Mouse (Mus musculus): ENCODE data around the gene Entpd6. TPM values are rescaled to one million over a fixed set of nuclear protein-coding genes. Genes with fewer than 3 reads are reported as not detected.
A peak's percentile ranks its signal among the peaks of the same experiment; 100 is the strongest.

Gene Entpd6
- total and polyA plus RNA-seq, 3 experiments: 30.6 to 45.5 (median 36.4) TPM

GRCm38 (mm10) chr2:150772466-150773119 lies 23.8 kb downstream of the Entpd6 start:
- dilution Hi-C loops (cut with MboI; ENCODE audit: extremely low pct_ligation_motif_present, extremely low pct_unique_long_range_greater_than_20kb, low sequenced_read_pairs) (no loop called here), in situ Hi-C loops (cut with MboI; ENCODE audit: low pct_ligation_motif_present, low pct_unique_long_range_greater_than_20kb, low sequenced_read_pairs) (no loop called here)
- no peak for DNase-seq (ENCODE audit: extremely low read depth)
- Histone ChIP-seq H3K4me2 (ENCODE audit: insufficient read depth, low read depth, poor library complexity, severe bottlenecking) (no peak overlapping the region), H3K9ac (ENCODE audit: insufficient read depth, low read depth) (no peak overlapping the region), H3K36me3 (replicated peaks in 1 of 2; ENCODE audit: control insufficient read depth in 1 of 2, insufficient read depth in 1 of 2, low read length in 1 of 2) (peaks cover 37 to 55% of the 10 kb centered on the region in 2 experiments), H3K4me3 (replicated peaks in 1 of 3; ENCODE audit: low read depth in 2 of 3, low read length in 2 of 3, poor library complexity in 1 of 3) (no peak overlapping the region), H3K9me3 (replicated peaks; ENCODE audit: low read length) (no peaks in the 10 kb centered on the region), H3K4me1 (ENCODE audit: control insufficient read depth in 1 of 2, insufficient read depth in 2 of 2) (peaks cover 0 to 26% of the 10 kb centered on the region in 2 experiments; a peak in 2 of 4 replicates), H3K27ac (ENCODE audit: insufficient read depth, low read depth) (no peak overlapping the region), H3K79me2 (replicated peaks; ENCODE audit: control insufficient read depth, extremely low read depth, insufficient read depth, poor library complexity, severe bottlenecking) (no peaks in the 10 kb centered on the region), H3K27me3 (replicated peaks) (no peaks in the 10 kb centered on the region)
- no peak for TF ChIP-seq JUND (conservative IDR thresholded peaks at IDR 0.05; ENCODE audit: low read depth, low read length)

- peaks cover 4% of the 10 kb centered on the region; the same call in 1 of the 2 replicates for H3K79me2 ChIP-seq (replicated peaks; ENCODE audit: control insufficient read depth, extremely low read depth, insufficient read depth, poor library complexity, severe bottlenecking)
These were observed 34.0 kb downstream of the Entpd6 start for GRCm38 (mm10) chr2:150782801-150783200.

GRCm38 (mm10) chr2:150786251-150787180 lies 37.7 kb downstream of the Entpd6 start, which contains the start of gene Pygb:
Gene Pygb, plus strand, starts transcription at chr2:150786735.
- peak within 1 kb of the TSS; percentile 68 for H3K4me2 ChIP-seq (ENCODE audit: insufficient read depth, low read depth, poor library complexity, severe bottlenecking)
- dilution Hi-C loops (cut with MboI; ENCODE audit: extremely low pct_ligation_motif_present, extremely low pct_unique_long_range_greater_than_20kb, low sequenced_read_pairs) (no loop called here), in situ Hi-C loops (cut with MboI; ENCODE audit: low pct_ligation_motif_present, low pct_unique_long_range_greater_than_20kb, low sequenced_read_pairs) (no loop called here)
- H3K9ac ChIP-seq (ENCODE audit: insufficient read depth, low read depth): peak within 1 kb of the TSS; percentile 53
- 0 out of 2 replicates have a peak within 1 kb of the TSS, but pooled peaks have one; percentile 43 for H3K27ac ChIP-seq (ENCODE audit: insufficient read depth, low read depth)
- H3K36me3 ChIP-seq (replicated peaks in 1 of 2; ENCODE audit: control insufficient read depth in 1 of 2, insufficient read depth in 1 of 2, low read length in 1 of 2): peaks cover 5 to 20% of the 10 kb centered on the region in 2 experiments
- peak within 1 kb of the TSS; percentile 80 to 96 (median 93) for H3K4me3 ChIP-seq (replicated peaks in 1 of 3; ENCODE audit: low read depth in 2 of 3, low read length in 2 of 3, poor library complexity in 1 of 3)
- H3K27me3 ChIP-seq (replicated peaks): no peaks in the 10 kb centered on the region
- peak; percentile 89 for DNase-seq (ENCODE audit: extremely low read depth)
- no peaks in the 10 kb centered on the region for H3K9me3 ChIP-seq (replicated peaks; ENCODE audit: low read length)
- peaks cover 0 to 34% of the 10 kb centered on the region in 2 experiments; a peak in 2 of 4 replicates for H3K4me1 ChIP-seq (ENCODE audit: control insufficient read depth in 1 of 2, insufficient read depth in 2 of 2)
- peaks cover 7% of the 10 kb centered on the region for H3K79me2 ChIP-seq (replicated peaks; ENCODE audit: control insufficient read depth, extremely low read depth, insufficient read depth, poor library complexity, severe bottlenecking)
- TF ChIP-seq MYC (IDR thresholded peaks at IDR 0.05; ENCODE audit: low read depth, low read length) (0 out of 2 replicates have a peak, but pooled peaks have one; percentile 23), ELF1 (IDR thresholded peaks at IDR 0.05; ENCODE audit: low read depth, low read length) (peak; percentile 69), MXI1 (IDR thresholded peaks at IDR 0.05; ENCODE audit: low read depth, low read length) (peak; percentile 44; the same call in 1 of the 2 replicates), EP300 (IDR thresholded peaks at IDR 0.05; ENCODE audit: low read length) (no peak), BHLHE40 (IDR thresholded peaks at IDR 0.05; ENCODE audit: low read depth, low read length) (no peak), SIN3A (IDR thresholded peaks at IDR 0.05; ENCODE audit: low read length) (peak; percentile 79; the same call in 1 of the 2 replicates), TBP (conservative IDR thresholded peaks at IDR 0.05; ENCODE audit: low read depth, low read length) (peak; percentile 74), IRF4 (IDR thresholded peaks at IDR 0.05; ENCODE audit: low read depth, low read length) (no peak; the same call in 1 of the 2 replicates), TCF12 (IDR thresholded peaks at IDR 0.05; ENCODE audit: low read depth, low read length) (0 out of 2 replicates have a peak, but pooled peaks have one; percentile 54), NELFE (IDR thresholded peaks at IDR 0.05; ENCODE audit: low read depth, low read length) (peak; percentile 92), SMC3 (IDR thresholded peaks at IDR 0.05; ENCODE audit: low read depth, low read length) (no peak), POLR2A (IDR thresholded peaks at IDR 0.05; ENCODE audit: low read depth, low read length) (peak; percentile 88), MAZ (IDR thresholded peaks at IDR 0.05; ENCODE audit: low read depth, low read length) (0 out of 2 replicates have a peak, but pooled peaks have one; percentile 15), MEF2A (IDR thresholded peaks at IDR 0.05; ENCODE audit: borderline replicate concordance, low read depth, low read length) (no peak), MAX (IDR thresholded peaks at IDR 0.05; ENCODE audit: low read length) (peak; percentile 72; the same call in 1 of the 2 replicates)

More at GRCm38 (mm10) chr2:150782801-150783200, 34.0 kb downstream of the Entpd6 start:
- no peak overlapping the region for H3K4me2 ChIP-seq (ENCODE audit: insufficient read depth, low read depth, poor library complexity, severe bottlenecking)
- H3K9me3 ChIP-seq (replicated peaks; ENCODE audit: low read length): peaks cover 6% of the 10 kb centered on the region
- H3K36me3 ChIP-seq (replicated peaks in 1 of 2; ENCODE audit: control insufficient read depth in 1 of 2, insufficient read depth in 1 of 2, low read length in 1 of 2): no peaks in the 10 kb centered on the region
- TF ChIP-seq CTCF (conservative IDR thresholded peaks at IDR 0.05 in 1 of 2, IDR thresholded peaks at IDR 0.05 in 1 of 2; ENCODE audit: low read depth in 2 of 2, low read length in 2 of 2) (no peak), ZNF384 (IDR thresholded peaks at IDR 0.05; ENCODE audit: low read depth, low read length) (no peak), RAD21 (IDR thresholded peaks at IDR 0.05; ENCODE audit: low read depth, low read length) (no peak), PAX5 (IDR thresholded peaks at IDR 0.05; ENCODE audit: low read length) (no peak), BHLHE40 (IDR thresholded peaks at IDR 0.05; ENCODE audit: low read depth, low read length) (no peak), SIN3A (IDR thresholded peaks at IDR 0.05; ENCODE audit: low read length) (no peak), ZMIZ1 (IDR thresholded peaks at IDR 0.05; ENCODE audit: low read depth, low read length) (no peak), E2F4 (IDR thresholded peaks at IDR 0.05; ENCODE audit: insufficient replicate concordance, low read depth, low read length) (no peak), RCOR1 (conservative IDR thresholded peaks at IDR 0.05; ENCODE audit: low read depth, low read length) (no peak), MXI1 (IDR thresholded peaks at IDR 0.05; ENCODE audit: low read depth, low read length) (no peak), ELF1 (IDR thresholded peaks at IDR 0.05; ENCODE audit: low read depth, low read length) (no peak), EP300 (IDR thresholded peaks at IDR 0.05; ENCODE audit: low read length) (no peak), MAX (IDR thresholded peaks at IDR 0.05; ENCODE audit: low read length) (no peak), POLR2A (IDR thresholded peaks at IDR 0.05; ENCODE audit: low read depth, low read length) (no peak), ETS1 (conservative IDR thresholded peaks at IDR 0.05; ENCODE audit: low read depth, low read length) (no peak), MAFK (IDR thresholded peaks at IDR 0.05; ENCODE audit: insufficient replicate concordance, low read length) (no peak), MEF2A (IDR thresholded peaks at IDR 0.05; ENCODE audit: borderline replicate concordance, low read depth, low read length) (no peak)
- in situ Hi-C loops (cut with MboI; ENCODE audit: low pct_ligation_motif_present, low pct_unique_long_range_greater_than_20kb, low sequenced_read_pairs) (no loop called here), dilution Hi-C loops (cut with MboI; ENCODE audit: extremely low pct_ligation_motif_present, extremely low pct_unique_long_range_greater_than_20kb, low sequenced_read_pairs) (no loop called here)
- no peak overlapping the region for H3K27ac ChIP-seq (ENCODE audit: insufficient read depth, low read depth)
- no peaks in the 10 kb centered on the region for H3K27me3 ChIP-seq (replicated peaks)
- H3K4me1 ChIP-seq (ENCODE audit: control insufficient read depth in 1 of 2, insufficient read depth in 2 of 2): peaks cover 4 to 31% of the 10 kb centered on the region in 2 experiments; a peak in 3 of 4 replicates
- no peak overlapping the region for H3K4me3 ChIP-seq (replicated peaks in 1 of 3; ENCODE audit: low read depth in 2 of 3, low read length in 2 of 3, poor library complexity in 1 of 3)
- DNase-seq (ENCODE audit: extremely low read depth): no peak
- H3K9ac ChIP-seq (ENCODE audit: insufficient read depth, low read depth): no peak overlapping the region
